Mouse (Mus musculus) liver, embryonic 11.5 days (tissue): ENCODE results near the gene Rae1. TPM values are rescaled to one million over a fixed set of nuclear protein-coding genes. Genes with fewer than 3 reads are reported as not detected.

Source experiments
- ATAC-seq: fragments of 200-750 bp; cut with Nextera tagmentation; replicated peaks from 2 replicates; pipeline ENCODE4 v1.8.0; 2017; ENCODE audit warnings: moderate number of reproducible peaks, mild to moderate bottlenecking, moderate TSS enrichment, moderate library complexity; ENCODE audit not compliant: low FRiP score
- DNase-seq: peaks from one replicate; pipeline ENCODE4 v3.0.0-alpha.2; 2017; ENCODE audit warnings: low spot score
- H3K27ac ChIP-seq: fragments of 300-500 bp; sonication (generic); 2 replicates; pipeline ENCODE4 v1.5.1; 2014; ENCODE audit warnings: mild to moderate bottlenecking, low read depth, low read length, control low read depth
- H3K27me3 ChIP-seq: fragments of 300-500 bp; sonication (generic); replicated peaks from 2 replicates; pipeline ENCODE4 v1.6.1; 2014; ENCODE audit warnings: low read length, mixed read lengths; ENCODE audit not compliant: control insufficient read depth, insufficient read depth
- H3K36me3 ChIP-seq: fragments of 300-500 bp; sonication (generic); 2 replicates; pipeline ENCODE4 v1.6.1; 2014; ENCODE audit warnings: mild to moderate bottlenecking, low read length, moderate library complexity, mixed read lengths; ENCODE audit not compliant: control insufficient read depth, insufficient read depth
- H3K4me1 ChIP-seq: fragments of 300-500 bp; sonication (generic); replicated peaks from 2 replicates; pipeline ENCODE4 v1.6.1; 2014; ENCODE audit warnings: low read length, mixed read lengths; ENCODE audit not compliant: control insufficient read depth, insufficient read depth
- H3K4me2 ChIP-seq: fragments of 300-500 bp; sonication (generic); 2 replicates; pipeline ENCODE4 v1.6.1; 2014; ENCODE audit warnings: mild to moderate bottlenecking, control low read depth, moderate library complexity
- H3K4me3 ChIP-seq: fragments of 300-500 bp; sonication (generic); 2 replicates; pipeline ENCODE4 v1.5.1; 2014; ENCODE audit warnings: low read depth, low read length, control low read depth
- H3K9ac ChIP-seq: fragments of 300-500 bp; sonication (generic); 2 replicates; pipeline ENCODE4 v1.6.1; 2014; ENCODE audit warnings: low read depth, low read length, control low read depth
- H3K9me3 ChIP-seq: fragments of 300-500 bp; sonication (generic); 2 replicates; pipeline ENCODE4 v1.6.1; 2016; ENCODE audit warnings: low read length, inconsistent platforms, mixed read lengths; ENCODE audit not compliant: control insufficient read depth
- WGBS: fragments of 180-500 bp; shearing (Covaris S2); extraction: QIAGEN DNeasy Blood & Tissue Kit; methylation state at CpG from one replicate; pipeline ENCODE4 v1.1.7; 2014; 5-methylcytosine and 5-hydroxymethylcytosine counted together
- polyA plus RNA-seq: library from polyadenylated mRNA; unstranded; fragments of >200 nt; fragmentation: Nextera tagmentation; extraction: Ambion mirVana; gene quantifications from 2 replicates; pipeline ENCODE4 v1.2.1, GENCODE M21; 2014

Rae1 gene
- polyA plus RNA-seq, 1 experiment from 2014 or later: 172 TPM

DNA sequence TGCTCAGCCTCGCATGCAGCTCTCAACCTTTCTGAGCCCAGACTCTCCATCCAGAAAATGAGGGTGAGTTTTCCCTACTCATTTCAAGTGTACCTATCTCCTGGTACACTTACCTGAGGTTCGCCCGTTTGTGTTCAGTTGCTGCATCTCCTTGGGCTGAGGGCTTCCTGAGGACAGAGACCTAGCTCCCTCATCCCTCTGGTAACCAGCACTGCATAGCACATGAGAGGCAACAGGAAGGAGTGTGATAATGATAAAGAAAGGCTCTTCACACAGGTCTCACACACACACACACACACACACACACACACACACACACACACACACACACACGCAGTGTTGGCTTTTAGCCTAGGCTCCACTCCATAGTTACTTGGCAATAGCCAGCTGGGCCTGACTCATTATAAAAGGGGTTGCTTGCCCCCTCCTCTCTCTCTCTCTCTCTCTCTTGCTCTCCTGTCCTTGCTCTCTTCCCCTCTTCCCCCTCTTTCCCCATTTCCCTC lies 21.7 kb upstream of the Rae1 start:
- ATAC-seq (no peak), DNase-seq (no peak)
- Histone ChIP-seq H3K4me2 (no peak overlapping the region), H3K27me3 (no peaks in the 10 kb centered on the region), H3K4me3 (no peak overlapping the region), H3K9ac (no peak overlapping the region), H3K4me1 (peaks cover 6% of the 10 kb centered on the region; the same call in 1 of the 2 replicates), H3K9me3 (no peaks in the 10 kb centered on the region), H3K27ac (no peak overlapping the region), H3K36me3 (no peaks in the 10 kb centered on the region)
- WGBS: 34% methylated on average over 4 of the region's 4 CpGs

DNA sequence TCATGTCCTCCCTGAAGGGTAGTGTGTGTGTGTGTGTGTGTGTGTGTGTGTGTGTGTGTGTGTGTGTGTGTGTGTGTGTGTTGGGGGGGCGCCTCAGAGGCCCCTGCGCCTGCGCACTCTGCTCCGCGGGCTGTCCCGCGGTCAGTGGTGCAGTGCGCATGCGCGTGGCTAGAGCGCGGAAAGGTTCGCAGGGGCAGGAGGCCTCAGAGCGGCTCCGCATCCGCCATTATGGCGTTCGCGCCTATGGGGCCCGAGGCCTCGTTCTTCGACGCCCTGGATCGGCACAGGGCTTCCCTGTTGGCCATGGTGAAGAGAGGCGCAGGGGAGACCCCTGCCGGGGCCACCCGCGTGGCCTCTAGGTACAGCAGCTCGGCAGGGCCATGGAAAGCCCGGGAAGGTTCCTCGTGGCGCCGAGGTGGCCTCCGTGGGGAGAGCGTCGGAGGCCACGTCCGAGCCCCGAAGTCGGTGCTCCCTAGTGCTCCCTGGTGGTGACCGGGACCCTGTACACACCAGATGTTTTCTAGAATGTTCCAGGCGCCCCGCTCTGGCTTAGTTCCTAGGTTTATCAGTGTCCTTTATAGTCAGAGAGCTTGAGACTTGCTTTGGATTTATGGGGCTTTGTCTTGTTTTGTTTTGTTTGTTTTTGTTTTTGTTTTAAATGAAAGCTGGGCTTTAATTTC lies 20.1 kb upstream of the Rae1 start:
- Histone ChIP-seq H3K9me3 (no peaks in the 10 kb centered on the region), H3K9ac (no peak overlapping the region), H3K4me3 (no peak overlapping the region), H3K4me2 (no peak overlapping the region), H3K27ac (no peak overlapping the region), H3K36me3 (no peaks in the 10 kb centered on the region), H3K4me1 (peaks cover 6% of the 10 kb centered on the region; the same call in 1 of the 2 replicates), H3K27me3 (no peaks in the 10 kb centered on the region)
- ATAC-seq: no peak
- DNase-seq: no peak
- WGBS: 87% methylated on average over 43 of the region's 43 CpGs

DNA sequence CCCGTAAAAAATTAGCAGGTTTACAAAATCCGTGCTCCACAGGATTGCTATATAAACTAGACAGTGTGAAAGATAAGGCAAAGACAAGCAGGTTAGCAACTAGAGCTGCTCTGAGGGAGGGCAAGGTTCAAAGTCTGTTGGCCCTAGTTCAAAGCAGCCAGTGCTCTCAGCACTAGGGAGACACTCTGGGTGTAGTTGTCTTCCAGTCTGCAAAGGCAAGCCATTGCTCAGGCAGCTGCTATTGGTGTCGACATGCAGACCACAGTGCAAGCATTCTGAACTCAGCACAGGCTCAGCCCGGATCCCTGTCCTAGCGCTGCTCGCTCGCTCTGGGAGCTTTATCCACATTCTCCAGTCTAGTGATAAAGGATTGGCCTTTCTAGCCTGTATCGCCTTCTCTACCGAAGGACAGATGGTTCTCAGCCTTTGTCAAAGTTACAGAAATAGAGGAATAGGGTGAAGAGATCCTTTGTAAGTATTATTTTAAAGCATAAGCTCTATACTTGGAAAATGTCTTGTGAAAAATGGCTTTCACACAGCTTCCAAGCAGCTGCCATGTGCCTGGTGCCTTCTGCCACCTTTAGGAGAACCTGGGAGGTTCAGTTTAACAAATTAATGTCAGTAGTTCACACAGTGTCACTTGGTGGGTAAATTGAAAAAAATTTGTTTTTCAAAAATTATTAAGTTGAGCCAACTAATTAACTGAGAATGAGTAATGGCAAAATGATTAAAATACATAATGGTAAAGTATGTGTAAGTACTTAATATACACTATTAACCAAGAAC lies 16.9 kb upstream of the Rae1 start:
- no peaks in the 10 kb centered on the region; the same call in 1 of the 2 replicates for H3K27me3 ChIP-seq
- 57% methylated on average over 9 of the region's 9 CpGs for WGBS
- ATAC-seq (no peak), DNase-seq (no peak)
- no peaks in the 10 kb centered on the region for H3K36me3 ChIP-seq
- H3K9me3 ChIP-seq: no peaks in the 10 kb centered on the region
- H3K27ac ChIP-seq: no peak overlapping the region
- no peaks in the 10 kb centered on the region for H3K4me1 ChIP-seq
- H3K9ac ChIP-seq: no peak overlapping the region
- no peak overlapping the region for H3K4me3 ChIP-seq
- H3K4me2 ChIP-seq: no peak overlapping the region

DNA sequence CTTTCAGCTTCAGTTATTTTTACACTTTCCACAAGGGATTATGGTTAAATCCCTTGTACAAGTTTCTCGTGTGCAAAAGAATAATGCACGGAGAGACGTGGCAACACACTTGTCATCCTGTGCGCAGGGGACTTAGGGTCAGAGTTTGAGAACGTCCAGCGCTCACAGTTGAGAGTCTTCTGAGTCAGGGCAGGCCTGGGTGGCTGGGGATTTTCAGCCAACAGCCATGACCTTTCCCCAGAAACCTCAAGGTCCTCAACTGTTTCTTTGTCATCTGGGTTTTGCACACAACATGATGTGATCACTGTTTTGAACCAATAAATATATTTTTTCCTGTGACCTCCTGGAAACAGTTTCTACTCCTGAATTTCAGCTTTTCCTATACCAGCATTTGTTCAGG lies 9.8 kb upstream of the Rae1 start:
- H3K4me1 ChIP-seq: no peaks in the 10 kb centered on the region
- WGBS: 76% methylated on average over 6 of the region's 6 CpGs
- H3K9ac ChIP-seq: no peak overlapping the region
- no peak overlapping the region for H3K4me3 ChIP-seq
- no peak for DNase-seq
- no peak overlapping the region for H3K27ac ChIP-seq
- ATAC-seq: no peak
- H3K36me3 ChIP-seq: no peaks in the 10 kb centered on the region
- H3K27me3 ChIP-seq: peaks cover 3% of the 10 kb centered on the region; the same call in 1 of the 2 replicates
- no peak overlapping the region for H3K4me2 ChIP-seq
- no peaks in the 10 kb centered on the region for H3K9me3 ChIP-seq

DNA sequence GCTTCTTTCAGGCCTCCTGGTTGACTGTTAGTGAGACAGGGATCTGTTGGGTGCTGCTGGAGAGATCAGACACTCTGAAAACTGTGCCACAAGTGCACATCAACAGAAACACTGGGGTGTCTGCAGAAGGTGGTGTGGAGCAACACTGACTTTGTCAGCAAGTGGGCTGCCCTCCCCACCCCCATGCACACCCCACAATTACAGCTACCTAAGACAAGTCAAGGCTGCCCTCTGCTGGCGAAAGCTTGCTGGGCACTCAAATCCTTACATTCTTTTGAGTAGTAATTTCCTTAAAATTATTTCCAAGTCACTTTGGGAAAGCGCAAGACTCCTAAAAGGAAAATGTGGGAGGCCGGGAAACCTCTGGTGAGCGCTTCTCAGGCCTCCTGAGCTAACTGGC lies 3.7 kb upstream of the Rae1 start:
- no peaks in the 10 kb centered on the region for H3K9me3 ChIP-seq
- H3K36me3 ChIP-seq: no peaks in the 10 kb centered on the region
- H3K9ac ChIP-seq: no peak overlapping the region
- no peak overlapping the region for H3K4me3 ChIP-seq
- 14% methylated on average over 4 of the region's 4 CpGs for WGBS
- H3K27ac ChIP-seq: no peak overlapping the region
- no peak overlapping the region for H3K4me2 ChIP-seq
- ATAC-seq (no peak), DNase-seq (no peak)
- H3K4me1 ChIP-seq: peaks cover 2% of the 10 kb centered on the region; the same call in 1 of the 2 replicates
- H3K27me3 ChIP-seq: no peaks in the 10 kb centered on the region; the same call in 1 of the 2 replicates

DNA sequence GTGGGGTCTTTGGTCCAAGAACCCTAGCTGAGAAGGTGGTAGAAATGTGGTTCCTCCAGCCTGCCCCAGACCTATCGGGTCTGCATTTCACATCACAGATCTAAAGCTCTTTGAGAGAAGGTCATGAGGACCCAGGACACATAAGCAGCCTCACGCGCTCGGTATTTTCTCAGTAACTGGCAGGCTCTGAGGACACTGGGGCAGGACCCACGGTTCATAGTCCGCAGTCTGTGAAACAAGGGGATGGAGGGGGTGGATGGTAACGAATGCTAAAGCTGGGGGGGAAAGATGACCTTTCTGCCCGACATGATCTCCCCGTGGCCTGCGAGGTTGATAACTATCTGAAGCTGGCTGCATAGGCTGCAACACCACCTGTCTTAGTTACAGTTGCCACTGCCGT lies 2.2 kb upstream of the Rae1 start:
- DNase-seq (no peak), ATAC-seq (no peak)
- H3K27me3 ChIP-seq: no peaks in the 10 kb centered on the region; the same call in 1 of the 2 replicates
- no peak overlapping the region for H3K4me2 ChIP-seq
- no peak overlapping the region for H3K27ac ChIP-seq
- no peaks in the 10 kb centered on the region for H3K9me3 ChIP-seq
- peaks cover under 1% of the 10 kb centered on the region; the same call in 1 of the 2 replicates for H3K36me3 ChIP-seq
- WGBS: 58% methylated on average over 11 of the region's 11 CpGs
- peaks cover 4% of the 10 kb centered on the region; the same call in 1 of the 2 replicates for H3K4me1 ChIP-seq
- H3K4me3 ChIP-seq: no peak overlapping the region
- no peak overlapping the region for H3K9ac ChIP-seq

DNA sequence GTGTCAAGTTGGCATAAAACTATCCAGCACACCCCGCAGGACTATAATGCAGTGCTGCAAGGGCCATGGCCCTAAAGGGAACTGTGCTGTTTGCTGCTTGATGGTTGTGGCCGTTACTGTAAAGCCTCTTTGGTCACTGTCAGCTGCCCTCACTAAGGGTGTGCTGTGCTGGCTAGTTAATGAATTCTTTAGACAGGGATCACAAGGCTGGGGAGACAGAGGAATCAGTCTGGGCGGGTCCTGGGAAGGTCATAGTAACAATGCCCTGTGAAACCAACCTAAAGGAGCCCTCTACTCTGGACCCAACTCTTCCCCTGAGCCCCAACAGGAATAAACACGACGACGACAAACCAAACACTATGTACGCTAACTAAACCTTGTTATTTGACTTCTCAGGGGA lies 1.4 kb upstream of the Rae1 start:
- Histone ChIP-seq H3K9ac (no peak overlapping the region), H3K36me3 (peaks cover 5% of the 10 kb centered on the region), H3K4me2 (no peak overlapping the region), H3K4me1 (peaks cover 4% of the 10 kb centered on the region), H3K4me3 (no peak overlapping the region), H3K9me3 (no peaks in the 10 kb centered on the region), H3K27ac (no peak overlapping the region), H3K27me3 (no peaks in the 10 kb centered on the region; the same call in 1 of the 2 replicates)
- 58% methylated on average over 7 of the region's 7 CpGs for WGBS
- DNase-seq (no peak), ATAC-seq (no peak)

DNA sequence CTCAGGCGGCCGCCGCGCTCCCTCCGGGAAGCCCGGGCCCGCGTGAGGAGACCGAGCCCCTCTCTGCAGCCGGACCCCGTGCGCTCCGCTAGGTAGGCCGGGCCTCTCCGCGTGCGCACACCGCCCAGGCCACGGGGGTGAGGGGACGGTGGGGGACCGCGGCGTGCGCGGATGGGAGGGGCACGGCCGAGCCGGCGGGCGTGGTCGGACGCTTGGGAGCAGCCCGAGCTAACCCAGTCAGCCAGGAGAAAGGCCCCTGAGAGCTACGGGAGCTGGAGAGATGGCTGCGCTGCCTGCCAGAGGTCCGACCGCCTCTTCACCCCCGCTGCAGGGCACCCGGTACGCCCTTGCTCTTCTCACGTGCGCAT lies 352 bp downstream of the Rae1 start:
- peak overlapping the region; percentile 94 for H3K27ac ChIP-seq
- peak; percentile 92 for ATAC-seq
- no peaks in the 10 kb centered on the region for H3K27me3 ChIP-seq
- peaks cover 4% of the 10 kb centered on the region for H3K4me1 ChIP-seq
- peaks cover 23% of the 10 kb centered on the region for H3K36me3 ChIP-seq
- no peaks in the 10 kb centered on the region for H3K9me3 ChIP-seq
- under 1% methylated on average over 42 of the region's 42 CpGs for WGBS
- H3K4me2 ChIP-seq: peak overlapping the region; percentile 62
- DNase-seq: no peak
- peak overlapping the region; percentile 92 for H3K4me3 ChIP-seq
- H3K9ac ChIP-seq: peak overlapping the region; percentile 94
